Mouse (Mus musculus): ENCODE data around the gene Cd163l1. TPM values are rescaled to one million over a fixed set of nuclear protein-coding genes. Genes with fewer than 3 reads are reported as not detected.

The Cd163l1 gene
- total RNA-seq, 2 experiments from 2014 or later: not detected

- ATAC-seq (replicated peaks; ENCODE audit: low FRiP score, poor library complexity, severe bottlenecking): no peak
Measured at GRCm38 (mm10) chr7:140208677-140209076, 9.4 kb upstream of the Cd163l1 start.

- ATAC-seq (replicated peaks; ENCODE audit: low FRiP score, poor library complexity, severe bottlenecking): no peak
Measured at GRCm38 (mm10) chr7:140213841-140214240, 4.2 kb upstream of the Cd163l1 start.

GRCm38 (mm10) chr7:140219268-140219667 is 1.2 kb downstream of the Cd163l1 start:
- no peak for ATAC-seq (replicated peaks; ENCODE audit: low FRiP score, poor library complexity, severe bottlenecking)

DNA sequence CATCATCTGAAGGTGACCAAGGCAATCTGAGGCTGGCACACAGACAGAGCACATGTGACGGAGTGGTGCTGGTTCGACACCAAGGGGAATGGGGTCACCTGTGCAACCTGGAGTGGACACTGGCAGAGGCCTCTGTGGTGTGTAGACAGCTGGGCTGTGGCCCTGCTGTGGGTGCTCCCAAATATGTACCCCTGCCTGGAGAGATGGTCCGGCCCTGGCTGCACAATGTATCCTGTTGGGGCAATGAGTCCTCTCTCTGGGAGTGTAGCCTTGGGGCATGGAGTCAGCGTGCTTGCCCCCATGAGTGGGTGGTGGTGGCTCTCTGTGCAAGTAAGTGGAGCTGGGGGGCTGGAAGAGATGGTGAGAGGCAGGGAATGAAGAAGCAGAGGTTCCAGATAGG is 2.3 kb downstream of the Cd163l1 start:
- no peak for ATAC-seq (replicated peaks; ENCODE audit: low FRiP score, poor library complexity, severe bottlenecking)

DNA sequence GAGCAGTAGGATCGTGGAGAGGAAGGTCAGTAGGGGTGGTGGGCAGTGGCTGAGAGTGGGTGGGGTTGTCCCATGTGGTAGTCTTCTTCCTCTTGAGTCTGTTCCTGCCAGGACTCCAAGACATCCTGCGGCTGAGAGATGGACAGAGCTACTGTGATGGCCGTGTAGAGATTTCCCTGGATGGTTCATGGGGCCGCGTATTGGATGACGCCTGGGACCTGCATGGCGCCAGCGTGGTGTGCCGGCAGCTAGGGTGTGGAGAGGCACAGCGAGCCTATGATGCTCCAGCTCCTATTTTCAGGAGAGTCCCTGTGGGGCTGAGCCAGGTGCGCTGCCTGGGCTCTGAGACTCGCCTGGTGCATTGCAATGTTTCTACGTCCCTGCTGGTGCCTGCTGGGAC is 6.1 kb downstream of the Cd163l1 start:
- ATAC-seq (replicated peaks; ENCODE audit: low FRiP score, poor library complexity, severe bottlenecking): no peak

- ATAC-seq (replicated peaks; ENCODE audit: low FRiP score, poor library complexity, severe bottlenecking): peak; percentile 34; the same call in 1 of the 2 replicates
Measured at GRCm38 (mm10) chr7:140228476-140228875, 10.4 kb downstream of the Cd163l1 start.

- no peak for ATAC-seq (replicated peaks; ENCODE audit: low FRiP score, poor library complexity, severe bottlenecking)
Measured at GRCm38 (mm10) chr7:140231026-140231425, 13.0 kb downstream of the Cd163l1 start.

GRCm38 (mm10) chr7:140233696-140234095 is 15.6 kb downstream of the Cd163l1 start:
- no peak for ATAC-seq (replicated peaks; ENCODE audit: low FRiP score, poor library complexity, severe bottlenecking)

DNA sequence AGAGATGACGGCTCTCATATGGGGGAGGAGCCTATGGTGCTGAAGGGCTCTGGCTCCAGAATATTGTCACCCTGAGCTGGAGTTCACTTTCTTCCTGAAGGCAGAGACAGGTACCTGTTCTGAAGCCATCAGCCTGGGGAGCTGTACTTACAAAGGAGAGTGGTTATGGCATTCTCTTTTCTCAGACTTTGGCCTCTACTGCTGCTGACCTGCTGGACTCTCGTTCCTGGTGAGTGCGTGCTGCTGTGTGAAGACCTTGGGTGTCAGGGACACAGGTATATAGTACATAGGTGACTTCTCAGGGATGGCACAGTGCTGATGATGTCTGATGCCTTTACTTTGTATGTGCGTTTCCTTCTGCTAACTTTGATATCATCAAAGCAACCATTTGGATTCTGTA is 29.1 kb downstream of the Cd163l1 start, which contains the start of gene 5830411N06Rik:
Gene 5830411N06Rik (plus strand): TSS at position 69 of the 400 bp plus-strand sequence.
- no peak for ATAC-seq (replicated peaks; ENCODE audit: low FRiP score, poor library complexity, severe bottlenecking)

- ATAC-seq (replicated peaks; ENCODE audit: low FRiP score, poor library complexity, severe bottlenecking): no peak
Measured at GRCm38 (mm10) chr7:140253780-140254299, 35.8 kb downstream of the Cd163l1 start.

Other genes starting within 250 kb of the Cd163l1 start
- gene 6430531B16Rik, start 239.5 kb upstream of the Cd163l1 start, total RNA-seq (2015; ENCODE audit: low replicate concordance): not detected in 2 replicates
- gene 6430531B16Rik, start 239.5 kb upstream of the Cd163l1 start, total RNA-seq (2017; ENCODE audit: low replicate concordance): not detected in 2 replicates
- 9.2 and 9.4 TPM in 2 replicates for gene Adam8, start 225.7 kb upstream of the Cd163l1 start, total RNA-seq (2015; ENCODE audit: low replicate concordance)
- gene Adam8, start 225.7 kb upstream of the Cd163l1 start, total RNA-seq (2017; ENCODE audit: low replicate concordance): 3.3 and 5.2 TPM in 2 replicates
- gene Zfp511, start 181.9 kb upstream of the Cd163l1 start, total RNA-seq (2015; ENCODE audit: low replicate concordance): 12.6 and 33.1 TPM in 2 replicates
- 4.0 and 12.8 TPM in 2 replicates for gene Zfp511, start 181.9 kb upstream of the Cd163l1 start, total RNA-seq (2017; ENCODE audit: low replicate concordance)
- 18.0 and 24.1 TPM in 2 replicates for gene Tubgcp2, start 181.6 kb upstream of the Cd163l1 start, total RNA-seq (2015; ENCODE audit: low replicate concordance)
- 26.9 and 48.3 TPM in 2 replicates for gene Tubgcp2, start 181.6 kb upstream of the Cd163l1 start, total RNA-seq (2017; ENCODE audit: low replicate concordance)
- gene Msx3, start 169.2 kb upstream of the Cd163l1 start, total RNA-seq (2015; ENCODE audit: low replicate concordance): not detected in 2 replicates
- not detected in 2 replicates for gene Msx3, start 169.2 kb upstream of the Cd163l1 start, total RNA-seq (2017; ENCODE audit: low replicate concordance)
- gene Caly, start 135.7 kb upstream of the Cd163l1 start, total RNA-seq (2015; ENCODE audit: low replicate concordance): not detected in 2 replicates
- gene Caly, start 135.7 kb upstream of the Cd163l1 start, total RNA-seq (2017; ENCODE audit: low replicate concordance): not detected in 2 replicates
- not detected in 2 replicates for gene Prap1, start 124.9 kb upstream of the Cd163l1 start, total RNA-seq (2015; ENCODE audit: low replicate concordance)
- not detected in 2 replicates for gene Prap1, start 124.9 kb upstream of the Cd163l1 start, total RNA-seq (2017; ENCODE audit: low replicate concordance)
- gene Fuom, start 115.8 kb upstream of the Cd163l1 start, total RNA-seq (2015; ENCODE audit: low replicate concordance): not detected in 2 replicates
- gene Fuom, start 115.8 kb upstream of the Cd163l1 start, total RNA-seq (2017; ENCODE audit: low replicate concordance): not detected in 2 replicates
- 6.8 TPM in 1 of 2 replicates, not detected in the other for gene Paox, start 102.5 kb upstream of the Cd163l1 start, total RNA-seq (2015; ENCODE audit: low replicate concordance)
- gene Paox, start 102.5 kb upstream of the Cd163l1 start, total RNA-seq (2017; ENCODE audit: low replicate concordance): 2.0 and 2.8 TPM in 2 replicates
- 16.2 and 20.1 TPM in 2 replicates for gene Echs1, start 101.8 kb upstream of the Cd163l1 start, total RNA-seq (2015; ENCODE audit: low replicate concordance)
- gene Echs1, start 101.8 kb upstream of the Cd163l1 start, total RNA-seq (2017; ENCODE audit: low replicate concordance): 8.6 and 12.6 TPM in 2 replicates
- gene Mtg1, start 80.7 kb upstream of the Cd163l1 start, total RNA-seq (2015; ENCODE audit: low replicate concordance): 7.6 TPM in 1 of 2 replicates, not detected in the other
- gene Mtg1, start 80.7 kb upstream of the Cd163l1 start, total RNA-seq (2017; ENCODE audit: low replicate concordance): 1.4 TPM in 1 of 2 replicates, not detected in the other
- not detected in 2 replicates for gene Sprn, start 63.4 kb upstream of the Cd163l1 start, total RNA-seq (2015; ENCODE audit: low replicate concordance)
- gene Sprn, start 63.4 kb upstream of the Cd163l1 start, total RNA-seq (2017; ENCODE audit: low replicate concordance): not detected in 2 replicates
- gene Olfr522, start 53.5 kb upstream of the Cd163l1 start, total RNA-seq (2015; ENCODE audit: low replicate concordance): not detected in 2 replicates
- not detected in 2 replicates for gene Olfr522, start 53.5 kb upstream of the Cd163l1 start, total RNA-seq (2017; ENCODE audit: low replicate concordance)
- not detected in 2 replicates for gene Olfr523, start 45.0 kb upstream of the Cd163l1 start, total RNA-seq (2015; ENCODE audit: low replicate concordance)
- gene Olfr523, start 45.0 kb upstream of the Cd163l1 start, total RNA-seq (2017; ENCODE audit: low replicate concordance): not detected in 2 replicates
- not detected in 2 replicates for gene Olfr524, start 12.3 kb upstream of the Cd163l1 start, total RNA-seq (2015; ENCODE audit: low replicate concordance)
- gene Olfr524, start 12.3 kb upstream of the Cd163l1 start, total RNA-seq (2017; ENCODE audit: low replicate concordance): not detected in 2 replicates
- 0.42 TPM in 1 of 2 replicates, not detected in the other for gene 5830411N06Rik, start 29.0 kb downstream of the Cd163l1 start, total RNA-seq (2015; ENCODE audit: low replicate concordance)
- not detected in 2 replicates for gene 5830411N06Rik, start 29.0 kb downstream of the Cd163l1 start, total RNA-seq (2017; ENCODE audit: low replicate concordance)
- gene Olfr525, start 102.6 kb downstream of the Cd163l1 start, total RNA-seq (2015; ENCODE audit: low replicate concordance): not detected in 2 replicates
- not detected in 2 replicates for gene Olfr525, start 102.6 kb downstream of the Cd163l1 start, total RNA-seq (2017; ENCODE audit: low replicate concordance)
- not detected in 2 replicates for gene Olfr527, start 115.8 kb downstream of the Cd163l1 start, total RNA-seq (2015; ENCODE audit: low replicate concordance)
- not detected in 2 replicates for gene Olfr527, start 115.8 kb downstream of the Cd163l1 start, total RNA-seq (2017; ENCODE audit: low replicate concordance)
- gene Olfr60, start 143.4 kb downstream of the Cd163l1 start, total RNA-seq (2015; ENCODE audit: low replicate concordance): not detected in 2 replicates
- gene Olfr60, start 143.4 kb downstream of the Cd163l1 start, total RNA-seq (2017; ENCODE audit: low replicate concordance): not detected in 2 replicates
- gene Olfr530, start 158.1 kb downstream of the Cd163l1 start, total RNA-seq (2015; ENCODE audit: low replicate concordance): not detected in 2 replicates
- gene Olfr530, start 158.1 kb downstream of the Cd163l1 start, total RNA-seq (2017; ENCODE audit: low replicate concordance): not detected in 2 replicates
- gene Olfr531, start 184.7 kb downstream of the Cd163l1 start, total RNA-seq (2015; ENCODE audit: low replicate concordance): not detected in 2 replicates
- not detected in 2 replicates for gene Olfr531, start 184.7 kb downstream of the Cd163l1 start, total RNA-seq (2017; ENCODE audit: low replicate concordance)
- gene Olfr532, start 203.4 kb downstream of the Cd163l1 start, total RNA-seq (2015; ENCODE audit: low replicate concordance): not detected in 2 replicates
- gene Olfr532, start 203.4 kb downstream of the Cd163l1 start, total RNA-seq (2017; ENCODE audit: low replicate concordance): not detected in 2 replicates
- gene Olfr533, start 245.1 kb downstream of the Cd163l1 start, total RNA-seq (2015; ENCODE audit: low replicate concordance): not detected in 2 replicates
- not detected in 2 replicates for gene Olfr533, start 245.1 kb downstream of the Cd163l1 start, total RNA-seq (2017; ENCODE audit: low replicate concordance)